Mouse (Mus musculus) WW6 (cell line): Measurements from ENCODE around the gene Ptgdr.
"Not testable (repeated sequence)": the region's sequence is repeated elsewhere in the genome, so short reads cannot be mapped to it uniquely, and the experiment has no call there.

Source experiments
- DNase-seq: peaks from one replicate; pipeline ENCODE4 v3.0.0-alpha.2; 2013; ENCODE audit warnings: low read depth, low spot score

Gene Ptgdr

DNA sequence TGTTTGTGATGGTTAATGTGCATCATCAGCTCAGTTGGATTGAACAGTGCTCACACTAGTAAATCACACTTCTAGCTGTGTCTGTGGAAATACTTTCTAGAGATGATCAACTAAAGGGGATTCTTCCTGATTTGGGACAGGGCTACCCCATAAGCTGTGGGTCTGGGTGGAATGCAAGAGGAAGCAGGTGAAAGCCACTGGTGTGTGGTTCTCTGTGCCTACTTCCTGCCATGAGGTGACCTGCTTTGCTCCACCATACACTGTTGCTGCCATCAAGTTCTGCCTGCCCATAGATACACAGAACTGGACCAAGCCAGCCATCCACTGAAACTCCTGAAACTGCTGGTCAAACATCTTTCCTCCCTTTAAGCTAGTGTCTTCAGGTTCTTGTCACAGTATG lies 46.0 kb downstream of the Ptgdr start:
- DNase-seq: not testable (repeated sequence)
